Mouse (Mus musculus) adrenal gland, postnatal 25 days (tissue): ENCODE measurements around the gene Kcna1. TPM values are rescaled to one million over a fixed set of nuclear protein-coding genes. Genes with fewer than 3 reads are reported as not detected.

Source experiments
- DNase-seq: peaks from one replicate; pipeline ENCODE4 v3.0.0; 2021; ENCODE audit warnings: mixed read lengths
- total RNA-seq: library from RNA; stranded (reverse); gene quantifications from 2 replicates; pipeline ENCODE4 v1.2.3, GENCODE M21; 2021

The Kcna1 gene
- total RNA-seq, 1 experiment from 2014 or later: 1.1 TPM

- no peak for DNase-seq
Observed at GRCm38 (mm10) chr6:126597741-126598140, 48.4 kb downstream of the Kcna1 start.

GRCm38 (mm10) chr6:126595805-126596629, 50.2 kb downstream of the Kcna1 start:
- no peak for DNase-seq

DNA sequence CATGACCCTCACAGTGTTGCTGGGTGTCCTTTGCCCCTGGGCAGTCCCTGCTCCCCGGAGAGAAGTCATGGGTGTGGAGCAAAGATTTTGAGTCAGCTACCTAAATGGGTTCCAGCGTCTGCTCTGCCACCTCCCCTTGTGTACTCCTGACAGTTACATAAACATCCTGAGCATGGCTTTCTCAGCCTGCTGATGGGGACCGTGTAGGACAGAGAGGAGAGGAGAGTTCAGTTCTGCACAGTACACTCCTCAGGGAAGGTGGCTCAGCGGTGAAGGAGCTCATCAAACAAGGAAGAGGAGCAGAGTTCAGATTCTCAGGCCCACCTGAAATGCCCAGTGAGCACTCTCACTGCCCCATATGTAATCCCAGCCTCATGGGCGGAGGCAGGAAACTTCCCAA, 51.1 kb downstream of the Kcna1 start:
- no peak for DNase-seq

DNA sequence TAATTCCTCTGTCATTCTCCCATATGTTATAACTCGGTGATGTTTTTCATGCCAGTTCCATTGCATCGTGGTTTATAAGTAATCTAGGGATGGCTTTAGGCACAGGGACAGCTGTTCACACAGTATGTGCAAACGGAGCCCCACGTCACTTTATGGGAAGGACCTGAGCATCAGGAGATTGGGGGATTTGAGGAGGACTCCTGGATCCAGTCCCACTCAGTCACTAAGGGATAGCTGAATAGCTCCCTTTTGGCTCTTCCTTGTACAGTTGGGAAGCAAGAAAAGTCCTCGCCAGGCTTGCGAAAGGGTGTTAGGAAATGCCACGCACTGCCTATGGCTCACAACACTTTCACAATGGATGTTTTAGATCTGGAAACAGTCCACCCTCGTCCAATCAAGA, 51.8 kb downstream of the Kcna1 start:
- DNase-seq: no peak

GRCm38 (mm10) chr6:126593336-126593735, 52.8 kb downstream of the Kcna1 start:
- DNase-seq: no peak

Other genes starting within 250 kb of the Kcna1 start
- gene Kcna5, start 111.0 kb downstream of the Kcna1 start, total RNA-seq: 1.7 and 3.5 TPM in 2 replicates
- gene Kcna6, start 94.3 kb upstream of the Kcna1 start, total RNA-seq: 1.5 and 1.6 TPM in 2 replicates
- 182 and 198 TPM in 2 replicates for gene Ndufa9, start 202.8 kb upstream of the Kcna1 start, total RNA-seq
- gene Akap3, start 206.7 kb upstream of the Kcna1 start, total RNA-seq: not detected in 2 replicates